Mouse (Mus musculus) forelimb bud, embryonic 11.5 days (tissue): ENCODE measurements around the gene Gtf2a2.

Source experiments
- DNase-seq: peaks from one replicate; pipeline ENCODE4 v3.0.0-alpha.2; 2012; ENCODE audit warnings: low read depth, low spot score

The Gtf2a2 gene

GRCm38 (mm10) chr9:70062012-70062411 is 49.7 kb downstream of the Gtf2a2 start:
- DNase-seq = no peak

GRCm38 (mm10) chr9:70067497-70067896 is 55.1 kb downstream of the Gtf2a2 start:
- DNase-seq = no peak

- no peak for DNase-seq
Measured at GRCm38 (mm10) chr9:70069961-70070435, 57.6 kb downstream of the Gtf2a2 start.

- DNase-seq = no peak
Measured at GRCm38 (mm10) chr9:70072387-70072786, 60.0 kb downstream of the Gtf2a2 start.
